Mouse (Mus musculus): ENCODE data around the gene Enpp6. TPM values are rescaled to one million over a fixed set of nuclear protein-coding genes. Genes with fewer than 3 reads are reported as not detected.

The Enpp6 gene
- total and polyA plus RNA-seq, 2 experiments from 2014 or later: 4.2 to 12.8 TPM

DNA sequence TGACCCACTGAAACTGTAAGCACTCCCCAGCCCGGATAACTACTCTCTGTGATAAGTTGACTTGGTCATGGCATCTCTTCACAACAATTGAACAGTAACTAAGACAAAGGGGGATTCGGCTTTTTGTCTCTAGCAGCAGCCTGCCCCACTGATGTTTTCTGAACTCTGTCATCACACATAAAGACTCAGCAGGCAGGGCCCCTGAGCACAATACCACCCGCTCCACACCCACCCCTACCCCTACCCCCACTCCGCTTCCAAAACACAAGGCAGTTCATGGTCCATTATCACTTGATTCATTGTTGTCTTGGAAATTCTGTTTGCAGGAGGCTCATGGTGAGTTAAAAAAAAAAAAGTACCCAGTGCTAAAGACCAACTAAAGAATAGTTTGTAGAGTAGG, 71.8 kb downstream of the Enpp6 start:
- Histone ChIP-seq H3K27ac (no peak overlapping the region), H3K9me3 (ENCODE audit: low read length) (no peaks in the 10 kb centered on the region), H3K27me3 (ENCODE audit: insufficient read depth, low read length) (no peaks in the 10 kb centered on the region), H3K4me3 (ENCODE audit: low read length) (no peak overlapping the region), H3K4me1 (ENCODE audit: insufficient read depth, low read length) (no peaks in the 10 kb centered on the region), H3K4me2 (ENCODE audit: low read depth, low read length) (no peak overlapping the region), H3K9ac (replicated peaks; ENCODE audit: low read length) (no peak overlapping the region), H3K36me3 (ENCODE audit: insufficient read depth, low read length) (no peaks in the 10 kb centered on the region)
- no peak for TF ChIP-seq CTCF (IDR thresholded peaks at IDR 0.05; ENCODE audit: low read depth)
- no peak for DNase-seq (ENCODE audit: low spot score)
- no peak for ATAC-seq
- 25% methylated on average over 4 of the region's 4 CpGs for WGBS

DNA sequence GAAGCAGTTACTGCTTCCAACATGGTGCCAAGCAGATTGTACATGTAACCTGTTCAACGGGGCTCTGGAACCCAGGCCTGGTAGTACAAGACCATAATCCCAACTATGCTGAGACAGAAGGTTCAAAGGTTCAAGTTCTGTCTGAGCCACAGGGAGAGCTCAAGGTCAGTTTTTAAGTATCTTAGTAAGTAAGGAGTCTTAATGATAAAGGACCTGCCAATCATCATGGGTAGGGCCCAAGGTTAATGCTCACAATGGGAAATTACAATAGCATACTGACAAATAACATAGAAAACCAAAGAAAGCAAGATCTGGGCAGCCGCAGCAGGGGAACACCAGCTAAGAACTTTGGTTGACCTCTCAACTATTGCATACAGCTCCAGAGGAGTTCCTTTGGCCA, 72.3 kb downstream of the Enpp6 start:
- 46% methylated on average over 2 of the region's 2 CpGs for WGBS
- no peak overlapping the region for H3K4me3 ChIP-seq (ENCODE audit: low read length)

DNA sequence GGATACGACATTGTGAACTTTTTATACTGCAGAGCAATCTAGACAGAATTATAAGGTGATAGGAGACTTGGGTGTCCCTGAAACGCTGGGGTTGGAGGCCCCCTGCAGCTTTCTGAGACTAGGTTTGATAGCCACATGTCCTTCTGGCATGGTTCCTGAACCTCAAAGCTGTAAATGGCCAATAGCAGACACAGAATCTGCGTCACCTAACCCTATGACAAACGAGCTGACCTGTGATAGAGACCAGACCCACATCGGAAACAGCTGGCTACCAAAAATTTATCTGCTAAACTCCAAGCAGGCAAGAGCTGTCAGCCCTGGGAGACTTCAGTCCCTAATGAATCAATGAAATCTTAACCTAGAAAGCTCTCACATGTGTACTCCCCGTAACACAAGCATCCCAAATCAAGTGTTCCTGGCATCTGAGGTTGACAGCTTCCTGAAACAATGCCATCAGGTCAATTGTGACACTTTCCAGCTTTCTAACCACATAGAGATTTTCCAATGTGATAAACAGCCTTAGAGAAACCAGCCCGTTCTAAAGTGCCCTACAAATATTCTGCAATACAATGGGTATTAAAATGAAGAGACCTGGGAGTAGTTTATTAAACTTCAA, 74.5 kb downstream of the Enpp6 start:
- ATAC-seq (no peak), DNase-seq (ENCODE audit: low spot score) (no peak)
- H3K4me2 ChIP-seq (ENCODE audit: low read depth, low read length): no peak overlapping the region
- no peaks in the 10 kb centered on the region for H3K27me3 ChIP-seq (ENCODE audit: insufficient read depth, low read length)
- H3K9me3 ChIP-seq (ENCODE audit: low read length): no peaks in the 10 kb centered on the region
- WGBS: 66% methylated on average over 7 of the region's 7 CpGs
- H3K4me1 ChIP-seq (ENCODE audit: insufficient read depth, low read length): no peaks in the 10 kb centered on the region
- no peak overlapping the region for H3K4me3 ChIP-seq (ENCODE audit: low read length)
- no peak overlapping the region for H3K9ac ChIP-seq (replicated peaks; ENCODE audit: low read length)
- no peaks in the 10 kb centered on the region for H3K36me3 ChIP-seq (ENCODE audit: insufficient read depth, low read length)
- TF ChIP-seq CTCF (IDR thresholded peaks at IDR 0.05; ENCODE audit: low read depth): no peak
- no peak overlapping the region for H3K27ac ChIP-seq

More for the DNA sequence above, 72.3 kb downstream of the Enpp6 start:
- no peak for TF ChIP-seq CTCF (IDR thresholded peaks at IDR 0.05; ENCODE audit: low read depth)
- H3K36me3 ChIP-seq (ENCODE audit: insufficient read depth, low read length): no peaks in the 10 kb centered on the region
- no peaks in the 10 kb centered on the region for H3K4me1 ChIP-seq (ENCODE audit: insufficient read depth, low read length)
- H3K4me2 ChIP-seq (ENCODE audit: low read depth, low read length): no peak overlapping the region
- DNase-seq (ENCODE audit: low spot score) (no peak), ATAC-seq (no peak)
- no peak overlapping the region for H3K27ac ChIP-seq
- no peak overlapping the region for H3K9ac ChIP-seq (replicated peaks; ENCODE audit: low read length)
- H3K27me3 ChIP-seq (ENCODE audit: insufficient read depth, low read length): no peaks in the 10 kb centered on the region
- H3K9me3 ChIP-seq (ENCODE audit: low read length): no peaks in the 10 kb centered on the region

DNA sequence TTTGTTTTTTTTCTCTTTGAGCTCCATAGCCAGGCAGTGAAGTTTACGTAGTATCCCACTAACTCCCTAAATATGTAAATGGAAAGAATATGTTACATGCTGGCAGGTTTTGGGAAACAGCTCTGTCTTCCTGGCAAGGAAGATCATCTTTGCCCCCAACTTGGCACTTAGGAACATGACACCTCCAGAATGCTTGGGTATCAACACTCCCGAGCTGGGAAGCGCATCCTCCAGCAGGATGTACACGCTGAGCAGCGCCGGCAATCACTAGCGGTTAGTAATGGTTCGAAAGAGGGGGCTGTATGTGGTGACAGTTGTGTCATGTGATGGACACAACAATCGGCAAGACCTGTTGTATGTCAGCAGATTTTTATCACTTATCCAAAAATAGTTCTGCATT, 80.4 kb downstream of the Enpp6 start:
- Histone ChIP-seq H3K4me1 (ENCODE audit: insufficient read depth, low read length) (no peaks in the 10 kb centered on the region), H3K4me2 (ENCODE audit: low read depth, low read length) (no peak overlapping the region), H3K9ac (replicated peaks; ENCODE audit: low read length) (no peak overlapping the region), H3K4me3 (ENCODE audit: low read length) (no peak overlapping the region), H3K9me3 (ENCODE audit: low read length) (no peaks in the 10 kb centered on the region), H3K27ac (no peak overlapping the region), H3K36me3 (ENCODE audit: insufficient read depth, low read length) (no peaks in the 10 kb centered on the region), H3K27me3 (ENCODE audit: insufficient read depth, low read length) (no peaks in the 10 kb centered on the region)
- DNase-seq (ENCODE audit: low spot score) (no peak), ATAC-seq (no peak)
- 94% methylated on average over 9 of the region's 9 CpGs for WGBS
- no peak for TF ChIP-seq CTCF (IDR thresholded peaks at IDR 0.05; ENCODE audit: low read depth)

DNA sequence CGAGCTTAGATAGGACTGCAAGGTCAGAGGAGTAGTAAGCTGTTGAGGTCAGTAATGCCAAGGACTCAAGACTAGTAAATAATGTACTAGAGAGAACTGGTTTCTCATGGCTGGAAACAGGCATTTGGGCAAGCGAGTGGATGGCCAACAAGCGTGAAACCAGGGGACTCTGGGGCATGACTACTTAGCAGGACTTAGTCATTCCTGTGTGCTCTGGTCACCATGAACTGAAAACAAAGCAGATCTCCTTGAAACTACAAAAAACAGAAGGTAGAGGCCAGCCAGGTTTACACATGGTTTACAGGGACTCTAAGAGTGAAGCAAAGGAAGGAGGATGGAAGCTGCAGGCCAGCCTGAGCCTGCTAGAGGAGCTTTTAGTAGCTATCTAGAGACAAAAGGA, 82.9 kb downstream of the Enpp6 start:
- Histone ChIP-seq H3K4me1 (ENCODE audit: insufficient read depth, low read length) (no peaks in the 10 kb centered on the region), H3K27me3 (ENCODE audit: insufficient read depth, low read length) (no peaks in the 10 kb centered on the region), H3K9me3 (ENCODE audit: low read length) (no peaks in the 10 kb centered on the region), H3K9ac (replicated peaks; ENCODE audit: low read length) (no peak overlapping the region), H3K4me3 (ENCODE audit: low read length) (no peak overlapping the region), H3K27ac (no peak overlapping the region), H3K4me2 (ENCODE audit: low read depth, low read length) (no peak overlapping the region), H3K36me3 (ENCODE audit: insufficient read depth, low read length) (no peaks in the 10 kb centered on the region)
- TF ChIP-seq CTCF (IDR thresholded peaks at IDR 0.05; ENCODE audit: low read depth): no peak
- ATAC-seq: no peak
- DNase-seq (ENCODE audit: low spot score): no peak
- 76% methylated on average over 3 of the region's 3 CpGs for WGBS

DNA sequence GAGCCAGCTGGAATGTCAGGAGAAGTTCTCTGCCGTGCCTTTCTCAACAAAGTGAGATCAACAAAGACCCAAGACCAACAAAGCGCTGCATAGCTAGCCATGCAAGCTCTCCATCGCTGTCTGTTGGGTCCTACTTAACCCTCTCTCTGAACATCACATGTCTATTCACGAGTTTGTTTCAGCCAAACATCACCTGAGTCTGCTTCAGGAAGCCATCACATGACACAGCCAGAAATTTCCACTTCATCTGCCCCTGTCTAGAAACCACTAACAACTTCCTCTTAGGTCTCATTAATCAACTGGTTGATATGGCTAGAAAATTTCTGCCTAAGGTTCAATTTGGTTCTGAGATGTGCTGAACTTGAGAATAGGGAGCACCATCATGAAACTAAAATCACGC, 85.3 kb downstream of the Enpp6 start:
- H3K36me3 ChIP-seq (ENCODE audit: insufficient read depth, low read length): no peaks in the 10 kb centered on the region
- no peak for TF ChIP-seq CTCF (IDR thresholded peaks at IDR 0.05; ENCODE audit: low read depth)
- no peak for DNase-seq (ENCODE audit: low spot score)
- H3K27ac ChIP-seq: no peak overlapping the region
- H3K4me2 ChIP-seq (ENCODE audit: low read depth, low read length): no peak overlapping the region
- no peak overlapping the region for H3K9ac ChIP-seq (replicated peaks; ENCODE audit: low read length)
- no peak overlapping the region for H3K4me3 ChIP-seq (ENCODE audit: low read length)
- 86% methylated on average over 5 of the region's 5 CpGs for WGBS
- H3K27me3 ChIP-seq (ENCODE audit: insufficient read depth, low read length): no peaks in the 10 kb centered on the region
- no peaks in the 10 kb centered on the region for H3K9me3 ChIP-seq (ENCODE audit: low read length)
- no peaks in the 10 kb centered on the region for H3K4me1 ChIP-seq (ENCODE audit: insufficient read depth, low read length)
- no peak for ATAC-seq

DNA sequence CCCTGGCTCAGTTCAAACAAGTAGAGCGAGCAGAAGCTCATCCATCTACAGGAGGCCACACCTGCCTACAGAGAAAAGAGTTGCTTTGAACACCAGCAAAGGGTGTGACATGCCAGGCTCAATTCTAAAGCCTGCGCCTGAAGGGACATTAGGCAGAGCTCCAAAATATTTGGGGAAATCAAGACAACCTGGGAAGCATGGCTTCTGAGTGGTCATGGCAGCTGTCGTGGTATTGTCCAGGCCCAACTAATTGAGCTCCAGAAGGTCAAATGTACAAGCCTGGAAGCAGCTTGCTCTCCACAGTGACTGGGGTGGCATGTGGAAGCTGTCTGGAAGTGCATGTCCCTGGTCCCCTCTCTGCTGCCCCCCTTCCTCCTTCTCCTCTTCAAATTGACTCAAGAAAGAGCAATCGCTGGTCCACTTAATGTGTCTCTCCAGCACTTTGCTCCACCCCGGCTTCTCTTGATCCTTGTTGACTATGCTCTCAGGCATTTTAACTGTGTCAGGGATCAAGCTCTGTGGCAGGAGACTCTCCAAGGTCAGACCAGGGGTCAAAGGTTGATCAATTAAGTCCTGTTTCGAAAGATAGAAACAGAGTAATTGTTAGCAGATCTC, 89.4 kb downstream of the Enpp6 start:
- H3K4me3 ChIP-seq (ENCODE audit: low read length): no peak overlapping the region
- TF ChIP-seq CTCF (IDR thresholded peaks at IDR 0.05; ENCODE audit: low read depth): no peak
- H3K9me3 ChIP-seq (ENCODE audit: low read length): no peaks in the 10 kb centered on the region
- no peak overlapping the region for H3K4me2 ChIP-seq (ENCODE audit: low read depth, low read length)
- H3K27me3 ChIP-seq (ENCODE audit: insufficient read depth, low read length): no peaks in the 10 kb centered on the region
- no peak overlapping the region for H3K9ac ChIP-seq (replicated peaks; ENCODE audit: low read length)
- 87% methylated on average over 6 of the region's 6 CpGs for WGBS
- DNase-seq (ENCODE audit: low spot score): no peak
- no peak overlapping the region for H3K27ac ChIP-seq
- H3K4me1 ChIP-seq (ENCODE audit: insufficient read depth, low read length): no peaks in the 10 kb centered on the region
- ATAC-seq: no peak
- H3K36me3 ChIP-seq (ENCODE audit: insufficient read depth, low read length): no peaks in the 10 kb centered on the region

Data from hindbrain, postnatal 0 days (tissue).